Mouse (Mus musculus) mouse embryonic stem cell (cell line): ENCODE data around the gene Pde10a.
"Not testable (repeated sequence)": the region's sequence is repeated elsewhere in the genome, so short reads cannot be mapped to it uniquely, and the experiment has no call there.

ENCODE experiments used
- in situ Hi-C, 2 experiments: fragments of 300-500 bp; cut with MboI; formaldehyde crosslinking; loops; 1 replicate in 1 of 2; 3 replicates in 1 of 2; pipeline ENCODE4 v1.14.3; 2019 to 2020; ENCODE audit warnings: low sequenced_read_pairs in 2 of 2, low pct_unique_long_range_greater_than_20kb in 1 of 2, mixed read lengths in 1 of 2; ENCODE audit not compliant: unreplicated experiment in 1 of 2

Pde10a gene

GRCm38 (mm10) chr17:8688096-8688495 lies 162.9 kb downstream of the Pde10a start:
- in situ Hi-C loops: no loop called here

GRCm38 (mm10) chr17:8698265-8698664 lies 173.1 kb downstream of the Pde10a start:
- in situ Hi-C loops: no loop called here

- in situ Hi-C loops: no loop called here
Observed at GRCm38 (mm10) chr17:8698793-8699192, 173.6 kb downstream of the Pde10a start.

- in situ Hi-C loops: no loop called here
Observed at GRCm38 (mm10) chr17:8701096-8701495, 175.9 kb downstream of the Pde10a start.

- in situ Hi-C loops: no loop called here
Observed at GRCm38 (mm10) chr17:8702503-8702902, 177.3 kb downstream of the Pde10a start.

- in situ Hi-C loops: no loop called here
Observed at GRCm38 (mm10) chr17:8708006-8708405, 182.8 kb downstream of the Pde10a start.

GRCm38 (mm10) chr17:8712734-8713133 lies 187.6 kb downstream of the Pde10a start:
- in situ Hi-C loops: not testable (repeated sequence)

GRCm38 (mm10) chr17:8720961-8721360 lies 195.8 kb downstream of the Pde10a start:
- in situ Hi-C loops: no loop called here

- in situ Hi-C loops: no loop called here
Observed at GRCm38 (mm10) chr17:8724464-8724974, 199.3 kb downstream of the Pde10a start.

- in situ Hi-C loops: no loop called here
Observed at GRCm38 (mm10) chr17:8728646-8729045, 203.5 kb downstream of the Pde10a start.

- in situ Hi-C loops: no loop called here
Observed at GRCm38 (mm10) chr17:8729808-8730207, 204.6 kb downstream of the Pde10a start.

GRCm38 (mm10) chr17:8731073-8731472 lies 205.9 kb downstream of the Pde10a start:
- in situ Hi-C loops: no loop called here

- in situ Hi-C loops: no loop called here
Observed at GRCm38 (mm10) chr17:8736259-8736658, 211.1 kb downstream of the Pde10a start.

GRCm38 (mm10) chr17:8742772-8743171 lies 217.6 kb downstream of the Pde10a start:
- in situ Hi-C loops: no loop called here

- in situ Hi-C loops: no loop called here
Observed at GRCm38 (mm10) chr17:8745334-8745733, 220.2 kb downstream of the Pde10a start.

- in situ Hi-C loops: no loop called here
Observed at GRCm38 (mm10) chr17:8749426-8749825, 224.3 kb downstream of the Pde10a start.

GRCm38 (mm10) chr17:8757576-8757975 lies 232.4 kb downstream of the Pde10a start:
- in situ Hi-C loops: no loop called here

GRCm38 (mm10) chr17:8763248-8763647 lies 238.1 kb downstream of the Pde10a start:
- in situ Hi-C loops: no loop called here

- in situ Hi-C loops: no loop called here
Observed at GRCm38 (mm10) chr17:8765987-8766576, 240.9 kb downstream of the Pde10a start.

GRCm38 (mm10) chr17:8769155-8769554 lies 244.0 kb downstream of the Pde10a start:
- in situ Hi-C loops: no loop called here

GRCm38 (mm10) chr17:8773391-8773790 lies 248.2 kb downstream of the Pde10a start:
- in situ Hi-C loops: no loop called here
